Mouse (Mus musculus): ENCODE results near the gene Hspg2. TPM values are rescaled to one million over a fixed set of nuclear protein-coding genes. Genes with fewer than 3 reads are reported as not detected.

Hspg2 gene
- polyA plus RNA-seq, 1 experiment from 2014 or later = 44.1 TPM

DNA sequence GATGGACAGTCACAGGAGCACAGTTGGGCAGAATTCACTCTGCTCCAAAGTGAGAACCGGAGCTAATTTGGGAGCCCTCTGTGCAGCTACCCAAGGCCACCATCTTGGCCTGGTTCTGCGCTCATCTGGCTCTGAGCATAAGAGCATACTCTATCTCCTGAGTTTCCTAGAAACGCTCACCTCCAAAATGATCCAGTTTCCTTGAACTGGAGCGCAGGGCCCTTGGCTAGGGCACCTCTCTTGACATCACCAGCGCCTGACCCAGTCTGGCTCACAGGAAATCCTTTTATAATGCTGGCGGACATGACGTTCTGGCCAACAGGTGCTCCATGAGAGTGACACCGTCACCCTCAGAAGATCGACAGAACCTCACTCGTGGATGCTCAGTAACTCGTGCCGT lies 12.0 kb upstream of the Hspg2 start:
- no peak for ATAC-seq (ENCODE audit: insufficient number of reproducible peaks, insufficient read depth, low FRiP score, low read depth)
- no peak overlapping the region for H3K4me2 ChIP-seq (replicated peaks; ENCODE audit: low read depth, low read length)
- H3K4me3 ChIP-seq (ENCODE audit: low read depth, low read length) = no peak overlapping the region
- H3K9ac ChIP-seq (replicated peaks; ENCODE audit: low read depth, low read length) = no peak overlapping the region
- H3K27me3 ChIP-seq (ENCODE audit: control insufficient read depth, insufficient read depth, low read length) = no peaks in the 10 kb centered on the region
- no peaks in the 10 kb centered on the region for H3K9me3 ChIP-seq (ENCODE audit: control insufficient read depth, low read depth, low read length)
- H3K27ac ChIP-seq (ENCODE audit: low read length) = no peak overlapping the region
- no peaks in the 10 kb centered on the region; the same call in 1 of the 2 replicates for H3K4me1 ChIP-seq (ENCODE audit: control insufficient read depth, insufficient read depth, low read length)
- H3K36me3 ChIP-seq (ENCODE audit: control insufficient read depth, insufficient read depth, low read length) = no peaks in the 10 kb centered on the region
- whole genome bisulfite sequencing = 85% methylated on average over 12 of the region's 12 CpGs

DNA sequence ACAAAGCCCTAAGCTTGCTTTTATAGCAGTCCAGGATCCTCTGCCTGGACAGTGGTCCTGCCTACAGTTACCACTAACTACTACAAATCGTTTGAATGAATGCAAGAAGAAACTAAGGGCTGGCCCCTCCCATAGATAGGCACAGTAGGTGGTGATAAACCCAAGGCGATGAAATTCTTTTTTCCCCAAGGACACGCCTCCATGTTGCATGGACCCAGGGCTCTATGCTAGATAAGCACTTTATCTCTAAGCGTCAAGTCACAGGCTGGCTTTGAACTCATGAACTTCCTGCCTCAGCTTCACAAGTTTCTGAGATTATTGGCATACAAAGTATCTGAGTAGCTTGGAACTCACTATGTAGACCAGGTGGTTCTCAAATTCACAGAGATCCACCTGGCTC lies 11.3 kb upstream of the Hspg2 start:
- no peaks in the 10 kb centered on the region; the same call in 1 of the 2 replicates for H3K4me1 ChIP-seq (ENCODE audit: control insufficient read depth, insufficient read depth, low read length)
- H3K4me3 ChIP-seq (ENCODE audit: low read depth, low read length) = no peak overlapping the region
- H3K9me3 ChIP-seq (ENCODE audit: control insufficient read depth, low read depth, low read length) = no peaks in the 10 kb centered on the region
- H3K9ac ChIP-seq (replicated peaks; ENCODE audit: low read depth, low read length) = no peak overlapping the region
- no peak for ATAC-seq (ENCODE audit: insufficient number of reproducible peaks, insufficient read depth, low FRiP score, low read depth)
- no peaks in the 10 kb centered on the region for H3K36me3 ChIP-seq (ENCODE audit: control insufficient read depth, insufficient read depth, low read length)
- no peaks in the 10 kb centered on the region for H3K27me3 ChIP-seq (ENCODE audit: control insufficient read depth, insufficient read depth, low read length)
- WGBS = 66% methylated on average over 4 of the region's 4 CpGs
- H3K27ac ChIP-seq (ENCODE audit: low read length) = no peak overlapping the region
- H3K4me2 ChIP-seq (replicated peaks; ENCODE audit: low read depth, low read length) = no peak overlapping the region

DNA sequence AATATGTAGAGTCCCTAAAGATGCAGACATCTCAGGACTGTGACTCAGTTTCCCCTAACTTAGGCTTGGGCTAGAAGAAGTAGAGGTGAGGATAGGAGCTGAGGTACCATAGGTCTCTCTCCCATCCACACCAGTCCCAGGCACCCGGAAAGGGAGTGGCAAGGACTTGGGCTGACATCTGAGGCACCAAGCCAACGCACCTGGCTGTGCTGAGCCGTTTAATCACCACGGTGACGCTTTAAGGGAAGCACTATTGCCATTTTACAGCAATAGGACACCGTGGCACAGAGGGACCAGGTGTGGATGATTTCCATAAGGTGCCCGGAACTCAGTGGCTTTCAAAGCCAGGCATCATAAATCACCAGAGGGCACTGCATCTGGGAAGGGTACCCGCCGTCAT lies 10.3 kb upstream of the Hspg2 start:
- Histone ChIP-seq H3K4me2 (replicated peaks; ENCODE audit: low read depth, low read length) (no peak overlapping the region), H3K27ac (ENCODE audit: low read length) (no peak overlapping the region), H3K4me1 (ENCODE audit: control insufficient read depth, insufficient read depth, low read length) (no peaks in the 10 kb centered on the region), H3K4me3 (ENCODE audit: low read depth, low read length) (no peak overlapping the region), H3K9ac (replicated peaks; ENCODE audit: low read depth, low read length) (no peak overlapping the region), H3K36me3 (ENCODE audit: control insufficient read depth, insufficient read depth, low read length) (no peaks in the 10 kb centered on the region), H3K9me3 (ENCODE audit: control insufficient read depth, low read depth, low read length) (no peaks in the 10 kb centered on the region), H3K27me3 (ENCODE audit: control insufficient read depth, insufficient read depth, low read length) (no peaks in the 10 kb centered on the region)
- 78% methylated on average over 9 of the region's 9 CpGs for WGBS
- no peak for ATAC-seq (ENCODE audit: insufficient number of reproducible peaks, insufficient read depth, low FRiP score, low read depth)

DNA sequence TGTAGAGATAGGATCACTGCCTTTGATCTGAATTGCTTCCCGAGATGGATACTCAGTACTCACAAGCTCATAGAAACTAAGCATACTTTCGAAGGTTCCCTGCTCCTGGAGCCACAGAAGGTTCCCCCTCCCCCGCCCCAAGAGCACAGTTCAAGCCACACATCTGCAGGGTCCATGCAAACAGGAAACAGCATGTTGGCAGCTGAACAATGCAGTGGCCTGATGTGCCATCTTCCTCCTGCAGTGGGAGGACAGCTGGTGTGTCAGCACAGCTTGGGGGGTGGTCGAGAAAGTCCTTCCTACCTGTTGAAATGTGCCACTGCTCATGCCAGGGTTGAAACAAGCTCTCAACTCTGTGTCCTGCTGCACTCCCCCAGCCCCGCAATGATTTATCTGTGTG lies 9.7 kb upstream of the Hspg2 start:
- Histone ChIP-seq H3K9ac (replicated peaks; ENCODE audit: low read depth, low read length) (no peak overlapping the region), H3K4me2 (replicated peaks; ENCODE audit: low read depth, low read length) (no peak overlapping the region), H3K4me3 (ENCODE audit: low read depth, low read length) (no peak overlapping the region), H3K36me3 (ENCODE audit: control insufficient read depth, insufficient read depth, low read length) (no peaks in the 10 kb centered on the region), H3K9me3 (ENCODE audit: control insufficient read depth, low read depth, low read length) (no peaks in the 10 kb centered on the region), H3K4me1 (ENCODE audit: control insufficient read depth, insufficient read depth, low read length) (no peaks in the 10 kb centered on the region), H3K27me3 (ENCODE audit: control insufficient read depth, insufficient read depth, low read length) (no peaks in the 10 kb centered on the region), H3K27ac (ENCODE audit: low read length) (no peak overlapping the region)
- ATAC-seq (ENCODE audit: insufficient number of reproducible peaks, insufficient read depth, low FRiP score, low read depth) = no peak
- 58% methylated on average over 5 of the region's 5 CpGs for WGBS

DNA sequence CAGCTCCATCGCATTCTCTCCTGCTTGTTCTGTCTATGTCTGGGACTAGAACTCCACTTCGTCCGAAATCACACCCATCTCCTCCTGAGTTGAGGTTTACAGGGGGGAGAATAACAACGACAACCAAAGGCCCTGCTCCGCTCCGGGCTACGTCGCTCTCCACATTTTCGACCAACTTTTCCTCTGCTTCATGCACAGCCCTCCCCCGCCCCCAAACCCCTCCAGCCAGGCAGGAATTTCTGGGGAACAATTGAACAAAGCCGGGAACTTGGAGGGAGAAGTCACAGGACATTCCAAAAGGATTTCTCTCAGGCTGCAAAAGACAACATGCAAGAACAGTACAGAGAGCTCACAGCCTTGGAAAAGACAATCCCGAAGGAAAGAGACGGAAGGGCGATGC lies 7.9 kb upstream of the Hspg2 start:
- no peaks in the 10 kb centered on the region for H3K36me3 ChIP-seq (ENCODE audit: control insufficient read depth, insufficient read depth, low read length)
- no peak overlapping the region for H3K27ac ChIP-seq (ENCODE audit: low read length)

DNA sequence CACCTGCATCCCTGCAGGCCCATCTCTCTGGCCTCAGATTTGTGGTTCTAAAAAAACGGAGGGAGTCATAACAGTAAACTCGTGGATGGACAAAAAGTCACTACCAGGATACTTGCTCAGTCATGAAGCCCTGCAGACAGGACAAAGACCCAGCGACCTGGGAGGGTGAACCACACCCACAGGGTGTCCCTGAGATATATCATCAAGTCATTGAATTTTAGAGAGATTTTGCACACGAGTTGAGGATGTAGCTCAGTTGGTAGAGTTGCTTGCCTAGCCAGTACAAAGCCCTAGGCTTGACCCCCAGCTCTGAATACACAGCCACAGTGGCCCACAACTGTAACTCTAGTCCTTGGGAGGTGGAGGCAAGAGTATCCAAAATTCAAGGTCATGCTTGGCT lies 7.4 kb upstream of the Hspg2 start:
- no peak overlapping the region for H3K9ac ChIP-seq (replicated peaks; ENCODE audit: low read depth, low read length)
- no peak overlapping the region for H3K27ac ChIP-seq (ENCODE audit: low read length)
- H3K36me3 ChIP-seq (ENCODE audit: control insufficient read depth, insufficient read depth, low read length) = no peaks in the 10 kb centered on the region
- no peaks in the 10 kb centered on the region; the same call in 1 of the 2 replicates for H3K4me1 ChIP-seq (ENCODE audit: control insufficient read depth, insufficient read depth, low read length)
- WGBS = 73% methylated on average over 4 of the region's 4 CpGs
- no peaks in the 10 kb centered on the region for H3K27me3 ChIP-seq (ENCODE audit: control insufficient read depth, insufficient read depth, low read length)
- ATAC-seq (ENCODE audit: insufficient number of reproducible peaks, insufficient read depth, low FRiP score, low read depth) = no peak
- H3K4me3 ChIP-seq (ENCODE audit: low read depth, low read length) = no peak overlapping the region
- H3K4me2 ChIP-seq (replicated peaks; ENCODE audit: low read depth, low read length) = no peak overlapping the region
- no peaks in the 10 kb centered on the region for H3K9me3 ChIP-seq (ENCODE audit: control insufficient read depth, low read depth, low read length)

More for the DNA sequence above, 7.9 kb upstream of the Hspg2 start:
- no peaks in the 10 kb centered on the region for H3K27me3 ChIP-seq (ENCODE audit: control insufficient read depth, insufficient read depth, low read length)
- WGBS = 77% methylated on average over 14 of the region's 14 CpGs
- ATAC-seq (ENCODE audit: insufficient number of reproducible peaks, insufficient read depth, low FRiP score, low read depth) = no peak
- no peak overlapping the region for H3K4me3 ChIP-seq (ENCODE audit: low read depth, low read length)
- H3K9ac ChIP-seq (replicated peaks; ENCODE audit: low read depth, low read length) = no peak overlapping the region
- H3K9me3 ChIP-seq (ENCODE audit: control insufficient read depth, low read depth, low read length) = no peaks in the 10 kb centered on the region
- no peak overlapping the region for H3K4me2 ChIP-seq (replicated peaks; ENCODE audit: low read depth, low read length)
- H3K4me1 ChIP-seq (ENCODE audit: control insufficient read depth, insufficient read depth, low read length) = no peaks in the 10 kb centered on the region; the same call in 1 of the 2 replicates

DNA sequence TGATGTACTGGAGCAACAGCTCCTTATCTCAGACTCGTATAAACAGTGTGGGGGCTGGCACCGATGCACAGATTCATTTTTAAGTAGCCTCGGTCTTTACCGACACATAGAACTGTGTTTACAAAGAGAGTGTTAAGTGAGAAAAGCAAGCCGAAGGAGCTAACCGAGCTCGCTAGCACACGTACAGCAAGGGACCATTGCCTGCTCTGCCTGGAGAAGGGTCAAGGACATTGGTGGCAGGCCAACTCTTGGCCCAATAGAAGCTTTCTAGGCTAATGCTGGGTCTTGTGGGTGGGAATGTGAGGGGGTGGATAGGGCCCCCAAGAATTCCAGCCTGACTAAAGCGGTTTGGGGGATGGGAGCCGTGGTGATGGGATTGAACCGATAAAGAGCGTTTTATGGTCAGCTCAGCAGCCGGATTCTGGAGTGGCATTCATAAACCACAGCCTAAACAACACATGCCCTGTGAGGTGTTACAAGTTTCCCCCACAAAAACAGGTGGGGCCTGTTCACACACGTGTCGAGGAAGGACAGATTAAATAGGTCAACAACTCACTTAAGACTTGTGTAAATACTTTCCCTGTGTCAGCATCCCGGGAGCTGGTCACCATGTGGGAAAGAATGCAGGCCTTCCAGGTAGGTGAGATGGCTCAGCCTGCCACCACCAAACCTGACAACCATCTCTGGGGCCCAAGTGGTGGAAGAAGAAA lies 6.4 kb upstream of the Hspg2 start:
- no peak overlapping the region for H3K9ac ChIP-seq (replicated peaks; ENCODE audit: low read depth, low read length)
- no peaks in the 10 kb centered on the region for H3K36me3 ChIP-seq (ENCODE audit: control insufficient read depth, insufficient read depth, low read length)
- 44% methylated on average over 16 of the region's 16 CpGs for WGBS
- H3K27ac ChIP-seq (ENCODE audit: low read length) = no peak overlapping the region
- no peaks in the 10 kb centered on the region for H3K27me3 ChIP-seq (ENCODE audit: control insufficient read depth, insufficient read depth, low read length)
- peaks cover 3% of the 10 kb centered on the region; the same call in 1 of the 2 replicates for H3K4me1 ChIP-seq (ENCODE audit: control insufficient read depth, insufficient read depth, low read length)
- H3K4me3 ChIP-seq (ENCODE audit: low read depth, low read length) = no peak overlapping the region
- no peak overlapping the region for H3K4me2 ChIP-seq (replicated peaks; ENCODE audit: low read depth, low read length)
- H3K9me3 ChIP-seq (ENCODE audit: control insufficient read depth, low read depth, low read length) = no peaks in the 10 kb centered on the region
- ATAC-seq (ENCODE audit: insufficient number of reproducible peaks, insufficient read depth, low FRiP score, low read depth) = peak; percentile 75

DNA sequence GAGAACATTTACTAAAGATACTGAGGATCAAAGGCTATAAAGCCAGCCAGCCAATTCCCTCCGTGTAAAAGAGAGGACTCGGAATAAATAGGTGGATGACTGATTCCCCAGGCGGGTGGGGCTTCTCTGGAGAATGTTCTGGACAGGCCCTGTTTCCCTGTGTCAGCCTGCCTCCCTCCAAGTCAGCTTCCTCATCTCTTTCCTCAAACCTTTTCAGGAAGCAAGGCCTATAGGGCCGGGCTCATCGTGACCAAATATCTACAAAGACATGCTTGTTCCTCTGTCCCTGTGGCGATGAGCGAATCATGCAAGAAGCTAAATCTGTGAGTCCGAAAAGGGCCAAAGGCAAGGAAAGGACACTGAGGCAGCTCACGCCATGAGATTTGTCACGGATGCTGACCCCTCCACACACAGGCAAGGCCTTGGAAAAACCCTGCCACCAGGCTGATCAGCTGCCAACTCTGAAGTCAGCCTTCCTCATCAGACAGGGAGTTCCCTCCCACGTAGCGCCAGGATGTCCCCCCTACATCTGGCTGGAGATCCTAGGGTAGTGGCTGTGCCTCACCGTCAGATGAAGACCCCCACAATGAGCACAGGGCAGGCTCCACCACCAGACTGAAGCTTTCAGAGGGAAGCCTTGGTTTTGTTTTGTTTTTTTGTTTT lies 3.3 kb upstream of the Hspg2 start:
- H3K9me3 ChIP-seq (ENCODE audit: control insufficient read depth, low read depth, low read length) = no peaks in the 10 kb centered on the region
- no peak overlapping the region for H3K27ac ChIP-seq (ENCODE audit: low read length)
- ATAC-seq (ENCODE audit: insufficient number of reproducible peaks, insufficient read depth, low FRiP score, low read depth) = no peak

More for the DNA sequence above, 3.3 kb upstream of the Hspg2 start:
- peaks cover 18% of the 10 kb centered on the region for H3K4me1 ChIP-seq (ENCODE audit: control insufficient read depth, insufficient read depth, low read length)
- no peak overlapping the region for H3K4me3 ChIP-seq (ENCODE audit: low read depth, low read length)
- no peak overlapping the region for H3K4me2 ChIP-seq (replicated peaks; ENCODE audit: low read depth, low read length)
- no peaks in the 10 kb centered on the region for H3K27me3 ChIP-seq (ENCODE audit: control insufficient read depth, insufficient read depth, low read length)
- 67% methylated on average over 13 of the region's 13 CpGs for WGBS
- no peak overlapping the region for H3K9ac ChIP-seq (replicated peaks; ENCODE audit: low read depth, low read length)
- H3K36me3 ChIP-seq (ENCODE audit: control insufficient read depth, insufficient read depth, low read length) = no peaks in the 10 kb centered on the region
